Mouse (Mus musculus) spleen, postnatal 36 days (tissue): ENCODE results near the gene Gm10382.

Experiments
- DNase-seq, 2 experiments: peaks; one replicate each; pipeline ENCODE4 v3.0.0; 2022; ENCODE audit warnings: low spot score in 2 of 2, mixed read lengths in 1 of 2

Gm10382 gene

DNA sequence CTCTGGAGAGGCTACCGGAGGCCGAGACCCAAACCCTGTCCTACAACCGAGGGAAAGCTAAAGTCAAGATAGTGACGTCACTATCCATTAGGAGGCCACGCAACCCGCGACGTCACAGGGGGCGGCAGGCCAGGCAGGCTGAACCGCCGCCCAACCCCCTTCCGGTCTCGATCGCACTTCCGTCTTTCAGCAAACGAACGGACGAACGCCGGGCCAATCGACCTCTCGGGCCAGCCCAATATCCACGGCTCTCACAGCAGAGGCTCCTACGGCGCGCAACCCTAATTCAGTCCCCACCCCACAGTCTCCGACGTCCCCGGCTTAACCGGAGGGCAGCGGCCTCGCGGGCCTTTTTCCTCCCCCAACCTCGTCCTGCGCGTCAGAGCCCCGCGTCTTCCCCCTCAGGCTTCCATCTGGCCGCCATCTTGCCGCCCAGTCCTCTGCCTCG is at the start of gene Gm10382:
Gene Gm10382, plus strand, starts transcription at position 192 of the 448 bp plus-strand sequence.
- peak; percentile 91 to 92 for DNase-seq

DNA sequence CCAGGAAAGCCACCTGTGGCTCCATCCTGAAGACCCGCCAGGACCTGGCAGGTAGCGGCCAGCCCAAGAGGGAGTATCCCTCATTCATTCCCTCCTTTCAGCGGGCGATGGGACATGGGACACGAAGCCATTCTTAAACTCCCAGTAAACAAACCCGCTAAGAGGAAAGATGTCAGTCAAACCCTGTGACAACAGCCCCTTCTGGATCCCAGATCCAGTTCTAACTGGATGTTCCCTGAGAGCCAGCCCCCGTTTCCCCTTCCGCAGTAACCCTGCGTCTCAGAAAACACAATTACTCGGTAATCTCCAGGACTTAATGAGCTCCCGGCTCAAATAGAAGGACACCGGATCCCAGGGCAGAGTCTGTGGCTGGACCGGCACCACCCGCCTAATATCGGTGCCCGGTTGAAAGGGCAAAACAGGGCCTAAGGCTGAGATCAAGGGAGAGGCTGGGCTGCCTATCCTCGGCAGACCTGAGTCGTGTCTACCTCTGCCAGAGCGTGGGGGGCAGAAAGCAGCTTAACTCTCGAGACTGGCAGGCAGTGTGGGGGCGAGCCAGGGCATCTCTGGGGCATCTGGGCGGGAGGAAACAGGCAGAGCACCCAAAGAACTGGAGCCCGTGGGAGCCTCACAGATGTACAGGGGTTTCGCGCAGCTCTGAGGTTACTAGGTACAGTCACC is 49.1 kb upstream of the Gm10382 start:
- DNase-seq, result no peak

- peak; percentile 85 to 87 for DNase-seq
Observed at GRCm38 (mm10) chr5:125340547-125341262, 48.4 kb upstream of the Gm10382 start, which contains the start of gene Scarb1. Gene Scarb1, minus strand, starts transcription at chr5:125341094.

- DNase-seq, result peak in 1 of 2 experiments; percentile 37
Observed at GRCm38 (mm10) chr5:125341459-125342090, 47.5 kb upstream of the Gm10382 start.

DNA sequence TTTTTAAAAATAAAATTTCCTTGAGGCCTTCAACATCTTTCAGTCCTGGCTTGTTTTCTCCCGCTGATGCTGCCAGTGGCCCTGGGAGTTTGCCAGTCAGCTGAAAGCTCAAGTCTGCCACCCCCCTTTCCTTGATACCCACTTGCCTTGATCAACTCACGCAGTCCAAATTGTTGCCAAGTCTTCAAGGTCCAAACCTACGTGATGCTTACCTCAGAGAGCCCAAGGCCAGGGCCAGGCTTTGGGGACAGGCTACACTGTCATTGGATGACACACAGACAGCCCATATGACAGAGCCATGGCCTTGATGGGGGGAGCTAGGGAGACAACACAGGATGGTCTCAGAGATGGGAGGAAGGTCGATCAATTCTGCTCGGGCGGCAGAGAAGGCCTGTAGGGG is 44.8 kb upstream of the Gm10382 start:
- no peak for DNase-seq

DNA sequence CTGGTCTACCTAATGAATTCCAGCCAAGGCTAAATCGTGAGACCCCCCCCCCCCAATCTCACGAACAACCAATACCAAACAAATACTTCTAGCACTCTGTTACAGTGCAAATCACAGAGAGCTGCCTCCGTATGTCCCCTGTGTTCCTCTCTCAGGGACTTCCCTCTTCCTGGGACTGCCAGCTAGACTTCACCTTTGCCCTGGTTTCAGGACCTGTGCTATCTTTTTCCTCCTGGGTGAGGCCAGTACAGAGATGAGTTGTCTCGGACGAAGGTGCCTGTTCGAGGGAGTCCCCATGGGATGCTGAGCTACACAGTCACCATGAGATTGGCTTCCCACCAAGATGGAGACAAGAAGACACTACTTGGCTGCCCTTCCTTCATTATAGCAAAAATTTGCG is 41.1 kb upstream of the Gm10382 start:
- DNase-seq, result no peak

- DNase-seq, result peak in 1 of 2 experiments; percentile 50
Observed at GRCm38 (mm10) chr5:125348487-125348886, 40.6 kb upstream of the Gm10382 start.

- DNase-seq, result no peak
Observed at GRCm38 (mm10) chr5:125349391-125349790, 39.7 kb upstream of the Gm10382 start.

GRCm38 (mm10) chr5:125351057-125351456 is 38.1 kb upstream of the Gm10382 start:
- no peak for DNase-seq

- DNase-seq, result peak; percentile 43 to 58
Observed at GRCm38 (mm10) chr5:125351939-125352338, 37.2 kb upstream of the Gm10382 start.

DNA sequence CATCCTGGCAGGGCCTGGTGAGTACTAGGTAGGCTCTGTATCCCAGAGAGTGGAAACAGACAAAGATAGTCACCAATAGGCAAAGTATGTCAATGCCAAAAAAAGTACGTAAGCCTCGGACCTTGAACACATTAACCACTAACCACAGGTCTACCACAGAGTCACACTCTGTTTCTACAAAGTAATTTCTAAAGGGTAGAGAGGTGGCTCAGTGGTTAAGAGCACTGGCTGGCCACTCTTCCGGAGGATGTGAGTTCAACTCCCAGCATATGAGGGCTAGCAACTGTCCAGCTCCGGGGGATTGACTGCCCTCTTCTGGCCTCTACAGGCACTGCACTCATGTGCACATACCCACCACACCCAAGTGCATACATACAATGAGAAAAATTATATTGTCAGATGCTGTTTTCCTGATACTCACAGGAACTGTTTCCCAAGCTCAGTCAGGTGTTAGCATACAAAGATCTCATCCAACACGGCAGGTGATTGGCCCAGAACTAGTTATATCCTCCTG is 36.3 kb upstream of the Gm10382 start:
- no peak for DNase-seq

DNA sequence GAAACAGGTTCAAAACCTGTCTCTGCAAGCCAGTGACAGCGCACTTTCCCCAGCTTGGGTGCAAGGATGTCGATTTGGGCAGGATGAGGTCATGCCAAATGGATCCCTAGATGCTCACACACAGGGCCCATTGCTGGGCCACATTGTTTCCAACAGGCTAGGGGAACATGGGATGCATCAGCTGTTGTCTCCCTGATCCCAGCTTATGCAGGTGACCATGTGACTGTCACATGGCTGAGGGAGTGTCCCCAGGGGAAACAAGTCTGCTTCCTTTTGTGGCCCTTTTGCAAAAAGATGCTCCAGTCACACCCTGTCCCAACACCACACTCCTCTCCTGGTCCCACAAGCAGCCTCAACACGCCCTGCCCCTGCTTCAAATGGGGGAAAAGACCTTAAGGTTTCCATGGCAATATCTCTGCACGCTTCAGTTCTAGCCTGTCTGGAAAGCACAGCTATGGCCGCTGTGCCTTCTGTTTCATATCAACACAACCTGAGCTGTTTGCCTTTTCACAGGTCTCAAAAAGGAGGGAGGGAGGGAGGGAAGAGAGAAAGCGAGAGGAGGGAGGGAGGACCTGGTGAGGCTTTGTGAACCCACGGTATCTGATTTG is 34.1 kb upstream of the Gm10382 start:
- no peak for DNase-seq

DNA sequence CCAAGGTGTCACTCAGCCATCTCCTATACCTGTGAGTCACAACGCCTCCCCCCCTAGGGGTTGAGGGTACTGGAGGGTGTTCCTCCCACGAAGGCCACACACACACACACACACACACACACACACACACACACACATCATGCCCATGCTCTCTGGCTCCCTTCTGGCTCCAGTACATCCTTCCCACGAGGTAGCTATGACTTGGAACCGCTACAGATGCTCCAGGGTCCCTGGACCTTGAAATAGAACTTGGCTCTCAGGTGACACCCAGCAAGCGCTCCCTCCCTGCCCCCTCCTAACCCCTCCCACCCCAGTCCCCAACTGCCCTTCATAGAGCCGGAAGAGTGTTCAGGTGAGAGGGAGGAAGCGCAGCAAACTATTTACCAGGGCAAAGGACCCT is 33.5 kb upstream of the Gm10382 start:
- no peak for DNase-seq

DNA sequence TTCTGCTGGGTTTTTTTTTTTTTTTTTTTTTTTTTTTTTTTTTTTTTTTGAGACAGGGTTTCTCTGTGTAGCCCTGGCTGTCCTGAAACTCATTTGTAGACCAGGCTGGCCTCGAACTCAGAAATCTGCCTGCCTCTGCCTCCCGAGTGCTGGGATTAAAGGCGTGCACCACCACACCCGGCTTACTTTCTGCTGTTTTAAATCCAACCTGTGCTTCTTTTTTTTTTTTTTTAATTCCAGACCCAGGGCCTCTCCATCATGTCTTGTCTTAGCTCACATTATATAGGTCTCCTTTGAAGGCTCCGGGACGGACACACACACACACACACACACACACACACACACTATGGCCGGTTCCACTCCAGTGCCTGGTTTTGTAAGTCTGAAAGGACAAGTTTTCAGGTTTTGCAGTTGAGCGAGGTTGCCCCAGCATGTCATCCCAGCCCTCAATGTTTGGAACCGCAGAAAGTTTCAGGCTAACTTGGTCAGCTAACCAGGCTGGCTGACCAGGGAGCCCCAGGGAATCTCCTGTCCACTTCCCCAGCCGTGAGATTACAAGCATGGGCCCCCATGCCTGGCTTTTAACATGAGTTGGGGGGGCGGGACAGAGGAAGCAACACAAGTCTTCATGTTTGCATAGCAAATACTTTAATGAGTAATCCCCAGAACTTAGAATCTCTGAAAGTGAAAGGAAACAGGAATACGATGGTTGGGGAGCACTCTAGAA is 31.4 kb upstream of the Gm10382 start:
- no peak for DNase-seq

- DNase-seq, result peak; percentile 42 to 61
Observed at GRCm38 (mm10) chr5:125358270-125358608, 30.9 kb upstream of the Gm10382 start.

- DNase-seq, result no peak
Observed at GRCm38 (mm10) chr5:125360566-125360965, 28.6 kb upstream of the Gm10382 start.

GRCm38 (mm10) chr5:125360981-125361510 is 28.1 kb upstream of the Gm10382 start:
- DNase-seq, result no peak

DNA sequence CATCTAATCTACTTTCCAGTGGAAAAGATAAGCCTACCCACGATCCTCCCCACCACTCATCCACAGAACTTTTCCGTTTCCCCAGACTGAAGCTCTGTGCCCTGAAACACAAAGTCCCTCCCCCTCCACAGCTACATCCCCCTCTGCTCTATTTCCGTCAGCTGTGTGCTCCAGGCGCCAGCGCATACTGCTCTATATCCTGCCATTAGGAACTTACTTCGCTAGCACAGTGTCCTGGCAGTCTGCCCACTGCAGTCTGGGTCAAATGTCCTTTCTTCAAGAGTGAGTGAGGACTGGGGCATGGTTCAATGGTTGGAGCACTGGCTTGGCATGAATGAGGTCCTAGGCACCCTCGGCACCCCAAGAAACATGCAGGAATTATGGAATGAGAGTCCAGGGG is 25.2 kb upstream of the Gm10382 start:
- no peak for DNase-seq

- DNase-seq, result no peak
Observed at GRCm38 (mm10) chr5:125364851-125365429, 24.2 kb upstream of the Gm10382 start.

DNA sequence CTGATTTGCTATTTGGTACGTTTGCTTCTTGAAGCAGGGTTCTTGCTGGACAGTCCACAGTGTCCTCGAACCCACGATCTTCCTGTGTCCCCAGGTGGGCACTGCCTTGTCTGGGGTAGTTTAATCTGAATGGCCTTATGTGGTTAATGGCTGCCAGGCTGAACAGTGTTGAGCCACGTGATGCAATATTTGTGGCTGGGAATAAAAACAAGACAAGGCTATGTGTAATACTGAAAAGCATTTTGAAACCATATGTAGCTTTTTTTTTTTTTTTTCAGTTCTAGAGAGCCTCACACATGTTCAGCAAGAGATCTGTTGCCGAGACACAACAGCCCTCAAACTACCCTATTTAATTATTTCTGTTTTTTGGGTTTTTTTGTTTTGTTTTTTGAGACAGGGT is 21.0 kb upstream of the Gm10382 start:
- no peak for DNase-seq

DNA sequence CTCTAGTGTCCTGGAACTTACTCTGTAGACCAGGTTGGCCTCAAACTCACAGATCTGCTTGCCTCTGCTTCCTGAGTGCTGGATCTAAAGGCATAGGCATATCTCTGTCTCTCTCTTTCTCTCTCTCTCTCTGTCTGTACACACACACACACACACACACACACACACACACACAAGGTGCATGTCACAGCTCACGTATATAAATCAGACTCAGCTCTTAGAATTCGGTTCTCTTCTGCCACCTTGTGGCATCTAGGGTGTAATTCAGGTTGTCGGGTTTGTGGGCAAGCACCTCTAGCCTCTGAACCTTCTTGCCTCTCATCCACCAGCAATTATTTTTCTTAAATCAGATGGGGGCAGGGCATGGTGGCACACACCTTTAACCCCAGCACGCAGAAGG is 20.6 kb upstream of the Gm10382 start:
- DNase-seq, result peak; percentile 65 to 75
